Mouse (Mus musculus) olfactory bulb, adult 2 months (tissue): ENCODE measurements around the gene Gm826. TPM values are rescaled to one million over a fixed set of nuclear protein-coding genes. Genes with fewer than 3 reads are reported as not detected.

Experiments
- H3K27ac ChIP-seq: fragments of 200-500 bp; 2 replicates; pipeline ENCODE4 v1.5.1; 2012; ENCODE audit warnings: low read depth, low read length; ENCODE audit not compliant: insufficient read depth
- H3K4me1 ChIP-seq: fragments of 200-500 bp; 2 replicates; pipeline ENCODE4 v1.6.1; 2012; ENCODE audit warnings: low read length; ENCODE audit not compliant: control insufficient read depth, insufficient read depth
- H3K4me3 ChIP-seq: fragments of 200-500 bp; 2 replicates; pipeline ENCODE4 v1.5.1; 2012; ENCODE audit warnings: mild to moderate bottlenecking, low read depth, low read length, moderate library complexity; ENCODE audit not compliant: insufficient read depth
- CTCF ChIP-seq: fragments of 200-500 bp; IDR thresholded peaks from 2 replicates; pipeline ENCODE4 v1.5.1; 2012; ENCODE audit warnings: low read depth, mild to moderate bottlenecking, low read length, moderate library complexity; ENCODE audit not compliant: insufficient read depth
- POLR2A ChIP-seq: fragments of 200-500 bp; IDR thresholded peaks from 2 replicates; pipeline ENCODE4 v1.6.1; 2012; ENCODE audit warnings: mild to moderate bottlenecking, low read depth, low read length, moderate library complexity; ENCODE audit not compliant: insufficient read depth
- WGBS: fragments of 180-500 bp; shearing (Covaris S2); methylation state at CpG from one replicate; pipeline ENCODE4 v1.1.7; 2018; 5-methylcytosine and 5-hydroxymethylcytosine counted together
- polyA plus RNA-seq: library from polyadenylated mRNA; stranded (reverse); fragments of >200 nt; gene quantifications from 2 replicates; pipeline ENCODE4 v1.2.4, GENCODE M21; 2012; ENCODE audit warnings: low replicate concordance; ENCODE audit not compliant: missing spikeins, insufficient read depth, insufficient read length

Gm826 gene
- polyA plus RNA-seq, 1 experiment, result not detected

DNA sequence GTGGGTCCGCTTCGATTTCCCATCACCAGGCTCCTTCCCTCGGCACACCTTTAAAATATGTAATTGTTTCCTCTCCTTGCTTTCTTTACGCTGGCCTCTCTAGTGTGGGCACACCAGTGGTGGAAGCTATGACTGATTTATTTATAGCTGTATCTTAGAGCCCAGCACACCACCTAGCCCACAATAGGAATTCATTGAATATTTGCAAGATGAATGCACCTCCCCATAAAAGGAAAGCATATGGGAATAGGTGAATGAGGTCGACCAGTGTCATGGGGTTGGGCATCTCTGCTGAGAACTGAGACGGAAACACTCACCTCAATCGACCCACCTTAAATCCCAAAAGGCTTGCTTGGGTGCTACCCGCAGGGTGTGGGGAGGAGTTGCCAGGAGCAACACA is 70.1 kb downstream of the Gm826 start:
- Histone ChIP-seq H3K4me3 (no peak overlapping the region), H3K4me1 (peaks cover 10% of the 10 kb centered on the region), H3K27ac (no peak overlapping the region)
- TF ChIP-seq CTCF, result no peak
- WGBS, result 91% methylated on average over 8 of the region's 8 CpGs

DNA sequence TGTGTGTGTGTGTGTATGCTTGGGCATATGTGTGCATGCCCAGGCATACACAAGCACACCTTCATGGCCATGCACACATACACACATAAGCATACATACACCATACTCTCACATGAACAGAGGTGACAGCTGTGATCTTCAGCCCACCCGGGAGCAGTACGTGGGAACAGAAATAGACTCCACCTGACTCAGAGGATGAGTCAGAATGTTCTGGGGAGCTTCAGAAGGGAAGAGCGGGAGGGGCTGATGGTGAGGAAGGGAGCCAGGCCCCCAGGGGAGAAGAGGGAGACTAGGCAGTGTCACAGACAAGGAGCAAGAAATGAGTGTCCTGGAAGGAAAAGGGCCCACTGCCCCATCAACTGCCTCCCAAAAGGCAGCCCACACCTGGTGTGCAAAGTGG is 72.4 kb downstream of the Gm826 start:
- WGBS, result 29% methylated on average over 3 of the region's 3 CpGs
- Histone ChIP-seq H3K4me1 (peaks cover 10% of the 10 kb centered on the region), H3K4me3 (no peak overlapping the region), H3K27ac (peak overlapping the region; percentile 57)
- TF ChIP-seq POLR2A (no peak), CTCF (no peak)

Other genes starting within 250 kb of the Gm826 start
- not detected in 2 replicates for gene Mafb, start 32.9 kb upstream of the Gm826 start, polyA plus RNA-seq